Mouse (Mus musculus): ENCODE measurements around the gene Mup19. TPM values are rescaled to one million over a fixed set of nuclear protein-coding genes. Genes with fewer than 3 reads are reported as not detected.
"Not testable (repeated sequence)": the region's sequence is repeated elsewhere in the genome, so short reads cannot be mapped to it uniquely, and the experiment has no call there.

The Mup19 gene
- polyA plus RNA-seq (2016; fragmentation: Nextera tagmentation; extraction: Ambion mirVana) = not detected in 2 replicates

GRCm38 (mm10) chr4:61782169-61782568 lies at the start of gene Mup19:
TSS of gene Mup19 (minus strand) at chr4:61782269.
- not testable (repeated sequence) for H3K27me3 ChIP-seq (ENCODE audit: poor library complexity, severe bottlenecking); H3K9me3 ChIP-seq; H3K27ac ChIP-seq; H3K4me1 ChIP-seq; H3K4me3 ChIP-seq; H3K36me3 ChIP-seq (replicated peaks); DNase-seq (ENCODE audit: extremely low spot score, low spot score)
- WGBS = 88% methylated on average over 1 of the region's 5 CpGs

DNA sequence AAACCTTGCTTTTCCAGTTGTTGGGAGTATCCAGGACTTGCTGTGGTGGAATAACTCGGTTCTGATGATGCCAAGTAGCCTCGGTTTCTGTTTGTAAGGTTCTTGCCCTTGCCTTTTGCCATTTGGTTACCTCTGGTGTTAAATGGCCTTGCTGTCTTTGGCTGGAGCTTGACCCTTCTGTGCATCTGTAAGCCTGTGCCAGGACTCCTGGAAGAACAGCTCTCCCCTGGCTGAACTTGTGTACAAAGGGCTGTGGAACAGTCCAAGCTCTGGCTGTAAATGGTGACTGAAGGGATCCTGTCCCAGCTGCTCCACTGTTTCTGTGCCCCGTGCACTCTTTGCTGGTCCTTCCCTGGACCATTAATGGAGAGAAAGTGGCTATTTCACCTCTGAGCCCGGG lies 47.1 kb upstream of the Mup19 start:
- no peaks in the 10 kb centered on the region for H3K27me3 ChIP-seq (ENCODE audit: poor library complexity, severe bottlenecking)
- no peaks in the 10 kb centered on the region for H3K4me1 ChIP-seq
- DNase-seq (ENCODE audit: extremely low spot score, low spot score) = no peak
- no peaks in the 10 kb centered on the region for H3K36me3 ChIP-seq (replicated peaks)
- 81% methylated on average over 4 of the region's 4 CpGs for WGBS
- H3K27ac ChIP-seq = no peak overlapping the region
- no peak overlapping the region for H3K4me3 ChIP-seq
- H3K9me3 ChIP-seq = peaks cover 22% of the 10 kb centered on the region

GRCm38 (mm10) chr4:61823185-61823584 lies 41.1 kb upstream of the Mup19 start:
- Histone ChIP-seq H3K27ac (no peak overlapping the region), H3K27me3 (ENCODE audit: poor library complexity, severe bottlenecking) (no peaks in the 10 kb centered on the region), H3K4me3 (no peak overlapping the region), H3K36me3 (replicated peaks) (no peaks in the 10 kb centered on the region), H3K4me1 (no peaks in the 10 kb centered on the region), H3K9me3 (peaks cover 33% of the 10 kb centered on the region)
- 92% methylated on average over 15 of the region's 15 CpGs for WGBS
- no peak for DNase-seq (ENCODE audit: extremely low spot score, low spot score)

DNA sequence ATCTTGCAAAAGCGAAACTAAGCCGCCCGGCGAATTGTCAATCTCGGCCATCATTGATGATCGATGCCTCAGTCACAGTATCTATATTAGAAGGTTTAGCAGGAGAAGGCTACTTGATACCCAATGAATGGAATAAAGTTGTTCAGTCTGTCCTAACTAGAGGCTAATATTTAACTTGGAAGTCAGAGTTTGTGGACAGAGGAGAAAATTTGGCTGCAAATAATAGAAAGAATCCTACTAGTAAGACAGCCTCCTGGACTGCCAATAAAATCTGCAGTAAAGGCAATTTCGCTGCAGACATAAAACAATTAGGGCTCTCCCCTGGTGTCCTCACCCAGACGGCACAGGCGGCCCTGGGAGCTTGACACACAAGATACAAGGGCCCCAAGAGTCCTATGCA lies 40.5 kb upstream of the Mup19 start:
- 94% methylated on average over 9 of the region's 9 CpGs for WGBS
- not testable (repeated sequence) for H3K27ac ChIP-seq; H3K36me3 ChIP-seq (replicated peaks); DNase-seq (ENCODE audit: extremely low spot score, low spot score); H3K4me1 ChIP-seq; H3K27me3 ChIP-seq (ENCODE audit: poor library complexity, severe bottlenecking); H3K4me3 ChIP-seq
- peaks cover 33% of the 10 kb centered on the region for H3K9me3 ChIP-seq

- H3K27ac ChIP-seq = no peak overlapping the region
- WGBS = 84% methylated on average over 2 of the region's 2 CpGs
Measured at GRCm38 (mm10) chr4:61815602-61816001, 33.5 kb upstream of the Mup19 start.

DNA sequence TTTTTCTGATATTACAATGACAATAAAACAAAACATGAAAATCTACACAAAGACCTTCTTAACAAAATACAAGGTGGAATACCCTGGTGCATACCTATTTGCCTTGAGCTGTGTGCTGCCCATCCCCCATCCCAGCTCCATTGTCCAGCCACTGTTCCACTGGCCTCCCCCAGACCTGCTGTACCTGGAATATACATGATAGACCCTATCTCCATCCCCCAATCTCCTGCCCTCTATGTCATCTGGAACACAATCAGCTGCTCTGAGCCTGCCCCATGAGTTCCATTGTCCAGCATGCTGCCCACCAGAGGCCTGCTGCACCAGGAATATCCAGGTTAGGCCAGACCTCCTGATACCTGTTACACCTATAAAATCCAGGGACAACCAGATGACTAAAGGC lies 31.4 kb upstream of the Mup19 start:
- Histone ChIP-seq H3K4me3 (no peak overlapping the region), H3K36me3 (replicated peaks) (no peaks in the 10 kb centered on the region), H3K27me3 (ENCODE audit: poor library complexity, severe bottlenecking) (no peaks in the 10 kb centered on the region), H3K27ac (no peak overlapping the region), H3K9me3 (peaks cover 12% of the 10 kb centered on the region), H3K4me1 (no peaks in the 10 kb centered on the region)
- no peak for DNase-seq (ENCODE audit: extremely low spot score, low spot score)

More at GRCm38 (mm10) chr4:61815602-61816001, 33.5 kb upstream of the Mup19 start:
- no peak for DNase-seq (ENCODE audit: extremely low spot score, low spot score)
- Histone ChIP-seq H3K27me3 (ENCODE audit: poor library complexity, severe bottlenecking) (no peaks in the 10 kb centered on the region), H3K9me3 (0 out of 2 replicates have a peak, but pooled peaks cover 6% of the 10 kb centered on the region), H3K4me1 (no peaks in the 10 kb centered on the region), H3K36me3 (replicated peaks) (no peaks in the 10 kb centered on the region), H3K4me3 (no peak overlapping the region)

DNA sequence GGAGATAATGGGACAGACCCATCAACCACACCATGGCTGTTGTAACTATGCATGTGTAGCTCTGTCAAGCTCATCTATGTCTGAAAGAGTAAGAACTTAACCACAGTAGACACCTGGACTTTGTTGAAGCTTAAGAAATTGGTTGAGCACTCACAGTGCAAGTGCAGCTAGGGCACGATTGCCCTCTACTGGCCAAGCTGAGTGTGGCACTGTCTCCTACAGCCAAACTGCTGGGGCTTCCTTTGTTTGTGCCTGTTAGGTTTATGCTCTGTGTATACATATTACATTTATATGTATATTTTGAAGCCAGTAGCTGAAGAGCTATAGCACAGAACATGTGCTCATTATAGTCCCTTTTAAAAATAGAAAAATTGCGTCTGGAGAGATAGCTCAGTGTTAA lies 29.1 kb upstream of the Mup19 start:
- H3K4me1 ChIP-seq; H3K27ac ChIP-seq; H3K27me3 ChIP-seq (ENCODE audit: poor library complexity, severe bottlenecking); H3K36me3 ChIP-seq (replicated peaks); H3K4me3 ChIP-seq: not testable (repeated sequence)
- 21% methylated on average over 2 of the region's 2 CpGs for WGBS
- DNase-seq (ENCODE audit: extremely low spot score, low spot score) = peak; percentile 31
- peaks cover 10% of the 10 kb centered on the region for H3K9me3 ChIP-seq

GRCm38 (mm10) chr4:61808926-61809325 lies 26.9 kb upstream of the Mup19 start:
- not testable (repeated sequence) for H3K27ac ChIP-seq; H3K4me1 ChIP-seq; DNase-seq (ENCODE audit: extremely low spot score, low spot score); H3K27me3 ChIP-seq (ENCODE audit: poor library complexity, severe bottlenecking); H3K4me3 ChIP-seq; H3K9me3 ChIP-seq; H3K36me3 ChIP-seq (replicated peaks)
- 91% methylated on average over 3 of the region's 3 CpGs for WGBS

GRCm38 (mm10) chr4:61789699-61790098 lies 7.6 kb upstream of the Mup19 start:
- not testable (repeated sequence) for DNase-seq (ENCODE audit: extremely low spot score, low spot score); H3K27ac ChIP-seq; H3K9me3 ChIP-seq; H3K27me3 ChIP-seq (ENCODE audit: poor library complexity, severe bottlenecking); H3K36me3 ChIP-seq (replicated peaks); H3K4me1 ChIP-seq; H3K4me3 ChIP-seq
- WGBS = 93% methylated on average over 1 of the region's 1 CpGs

DNA sequence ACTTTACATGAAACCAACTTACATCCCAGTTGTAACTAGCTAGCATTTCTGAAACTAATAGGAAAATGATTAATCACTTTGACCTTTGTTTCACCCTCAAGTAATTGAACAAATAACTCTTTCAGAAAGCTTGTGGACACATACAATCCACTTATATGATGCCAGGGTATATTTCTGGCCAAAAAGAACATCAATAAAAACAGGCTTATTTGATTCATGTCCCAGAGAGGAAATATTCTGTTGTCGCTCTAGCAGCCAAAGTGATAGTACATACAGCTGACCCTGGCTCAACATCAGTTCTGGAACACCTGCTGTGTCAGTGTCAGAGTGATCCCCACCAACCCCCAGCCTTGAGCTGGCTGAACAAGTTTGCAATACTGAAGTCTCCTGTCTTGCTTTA lies 2.2 kb upstream of the Mup19 start:
- 91% methylated on average over 1 of the region's 1 CpGs for WGBS
- not testable (repeated sequence) for H3K4me1 ChIP-seq; H3K27me3 ChIP-seq (ENCODE audit: poor library complexity, severe bottlenecking)

More for the DNA sequence above, 2.2 kb upstream of the Mup19 start:
- H3K4me3 ChIP-seq; DNase-seq (ENCODE audit: extremely low spot score, low spot score); H3K27ac ChIP-seq; H3K9me3 ChIP-seq; H3K36me3 ChIP-seq (replicated peaks): not testable (repeated sequence)

Other genes starting within 250 kb of the Mup19 start
- gene Mup17, start 186.4 kb downstream of the Mup19 start, polyA plus RNA-seq (2016; fragmentation: Nextera tagmentation; extraction: Ambion mirVana) = not detected in 2 replicates
- gene Mup18, start 108.1 kb downstream of the Mup19 start, polyA plus RNA-seq (2016; fragmentation: Nextera tagmentation; extraction: Ambion mirVana) = not detected in 2 replicates
- not detected in 2 replicates for gene Mup5, start 53.0 kb upstream of the Mup19 start, polyA plus RNA-seq (2016; fragmentation: Nextera tagmentation; extraction: Ambion mirVana)

Data from forebrain, embryonic 10.5 days (tissue).